Mouse (Mus musculus) MEL (cell line): Measurements from ENCODE around the gene Themis2. TPM values are rescaled to one million over a fixed set of nuclear protein-coding genes. Genes with fewer than 3 reads are reported as not detected.
A peak's percentile ranks its signal among the peaks of the same experiment; 100 is the strongest.

Source experiments
- DNase-seq: peaks from one replicate; pipeline ENCODE4 v3.0.0; 2011; ENCODE audit warnings: low read depth, low spot score
- H3K27ac ChIP-seq: 2 replicates; pipeline ENCODE4 v1.5.1; 2012; ENCODE audit warnings: low read depth, mild to moderate bottlenecking, control low read depth, low read length, moderate library complexity; ENCODE audit not compliant: control insufficient read depth
- H3K27me3 ChIP-seq, 2 experiments: fragments of 150-350 bp in 1 of 2; sonication (generic) in 1 of 2; 2 replicates each; pipeline ENCODE4 v1.6.1; 2012; ENCODE audit warnings: low read length in 2 of 2, mild to moderate bottlenecking in 2 of 2, improper control_type of control experiment in 1 of 2, moderate library complexity in 1 of 2; ENCODE audit not compliant: insufficient read depth in 2 of 2, control insufficient read depth in 1 of 2
- H3K36me3 ChIP-seq, 2 experiments: 2 replicates each; pipeline ENCODE4 v1.6.1; 2012 to 2014; ENCODE audit warnings: low read length in 2 of 2, improper control_type of control experiment in 1 of 2, inconsistent platforms in 1 of 2, mild to moderate bottlenecking in 1 of 2; ENCODE audit not compliant: insufficient read depth in 2 of 2, control insufficient read depth in 1 of 2
- H3K4me1 ChIP-seq, 2 experiments: fragments of 150-350 bp in 1 of 2; sonication (generic) in 1 of 2; 2 replicates each; pipeline ENCODE4 v1.6.1; 2012; ENCODE audit warnings: low read length in 2 of 2, improper control_type of control experiment in 1 of 2, mild to moderate bottlenecking in 1 of 2; ENCODE audit not compliant: insufficient read depth in 2 of 2, control insufficient read depth in 1 of 2
- H3K4me3 ChIP-seq, 2 experiments: fragments of 150-350 bp in 1 of 2; sonication (generic) in 1 of 2; 2 replicates each; pipeline ENCODE4 v1.5.1; 2012; ENCODE audit warnings: low read depth in 2 of 2, low read length in 2 of 2, mild to moderate bottlenecking in 2 of 2, moderate library complexity in 2 of 2, control low read depth in 1 of 2, improper control_type of control experiment in 1 of 2; ENCODE audit not compliant: control insufficient read depth in 1 of 2, insufficient read depth in 1 of 2
- H3K79me2 ChIP-seq: 2 replicates; pipeline ENCODE4 v1.6.1; 2012; ENCODE audit warnings: mild to moderate bottlenecking, low read length, moderate library complexity; ENCODE audit not compliant: control insufficient read depth, poor library complexity, insufficient read depth
- H3K9ac ChIP-seq: 2 replicates; pipeline ENCODE4 v1.6.1; 2012; ENCODE audit warnings: low read depth, mild to moderate bottlenecking, control low read depth, low read length, moderate library complexity; ENCODE audit not compliant: control insufficient read depth, poor library complexity, severe bottlenecking
- H3K9me3 ChIP-seq: fragments of 150-350 bp; sonication (generic); replicated peaks from 2 replicates; pipeline ENCODE4 v1.6.1; 2012; ENCODE audit warnings: mild to moderate bottlenecking, low read length, improper control_type of control experiment, moderate library complexity; ENCODE audit not compliant: insufficient read depth
- BHLHE40 ChIP-seq: IDR thresholded peaks from 2 replicates; pipeline ENCODE4 v1.6.1; 2012; ENCODE audit warnings: low read depth, mild to moderate bottlenecking, inconsistent platforms, low read length, improper control_type of control experiment, borderline replicate concordance
- CHD1 ChIP-seq: IDR thresholded peaks from 2 replicates; pipeline ENCODE4 v1.6.1; 2012; ENCODE audit warnings: low read depth, mild to moderate bottlenecking, inconsistent platforms, low read length, improper control_type of control experiment
- CHD2 ChIP-seq: IDR thresholded peaks from 2 replicates; pipeline ENCODE4 v1.6.1; 2011; ENCODE audit warnings: low read length, improper control_type of control experiment
- CTCF ChIP-seq, 3 experiments: IDR thresholded peaks in 2 of 3; conservative IDR thresholded peaks in 1 of 3; 2 replicates each; pipeline ENCODE4 v1.5.1; 2011 to 2012; ENCODE audit warnings: low read length in 3 of 3, low read depth in 2 of 3, mild to moderate bottlenecking in 2 of 3, improper control_type of control experiment in 1 of 3, inconsistent platforms in 1 of 3, mixed read lengths in 1 of 3, moderate library complexity in 1 of 3; ENCODE audit not compliant: control insufficient read depth in 1 of 3, insufficient read depth in 1 of 3, poor library complexity in 1 of 3, severe bottlenecking in 1 of 3
- E2F4 ChIP-seq: IDR thresholded peaks from 2 replicates; pipeline ENCODE4 v1.6.1; 2011; ENCODE audit warnings: low read depth, low read length, improper control_type of control experiment, borderline replicate concordance
- ELF1 ChIP-seq: IDR thresholded peaks from 2 replicates; pipeline ENCODE4 v1.6.1; 2014; ENCODE audit warnings: low read depth, mild to moderate bottlenecking, inconsistent platforms, low read length, improper control_type of control experiment, moderate library complexity
- EP300 ChIP-seq, 2 experiments: IDR thresholded peaks; 2 replicates each; pipeline ENCODE4 v1.6.1; 2011; ENCODE audit warnings: improper control_type of control experiment in 2 of 2, low read length in 2 of 2, low read depth in 1 of 2, mild to moderate bottlenecking in 1 of 2
- ETS1 ChIP-seq: IDR thresholded peaks from 2 replicates; pipeline ENCODE4 v1.6.1; 2012; ENCODE audit warnings: low read depth, mild to moderate bottlenecking, inconsistent platforms, low read length, improper control_type of control experiment, moderate library complexity
- GABPA ChIP-seq: IDR thresholded peaks from 2 replicates; pipeline ENCODE4 v1.6.1; 2012; ENCODE audit warnings: low read depth, mild to moderate bottlenecking, inconsistent platforms, low read length, improper control_type of control experiment, moderate library complexity
- GATA1 ChIP-seq: IDR thresholded peaks from 2 replicates; pipeline ENCODE4 v1.6.1; 2011; ENCODE audit warnings: low read depth, low read length, improper control_type of control experiment
- HCFC1 ChIP-seq: IDR thresholded peaks from 2 replicates; pipeline ENCODE4 v1.6.1; 2012; ENCODE audit warnings: low read depth, mild to moderate bottlenecking, inconsistent platforms, low read length, improper control_type of control experiment, moderate library complexity
- JUND ChIP-seq: IDR thresholded peaks from 2 replicates; pipeline ENCODE4 v1.6.1; 2011; ENCODE audit warnings: low read depth, mild to moderate bottlenecking, improper control_type of control experiment, low read length
- KAT2A ChIP-seq: conservative IDR thresholded peaks from 2 replicates; pipeline ENCODE4 v1.6.1; 2012; ENCODE audit warnings: low read depth, low read length, improper control_type of control experiment, inconsistent platforms
- MAFK ChIP-seq: IDR thresholded peaks from 2 replicates; pipeline ENCODE4 v1.6.1; 2011; ENCODE audit warnings: low read depth, mild to moderate bottlenecking, low read length, improper control_type of control experiment, borderline replicate concordance
- MAX ChIP-seq: IDR thresholded peaks from 2 replicates; pipeline ENCODE4 v1.6.1; 2011; ENCODE audit warnings: low read length, improper control_type of control experiment
- MAZ ChIP-seq: IDR thresholded peaks from 2 replicates; pipeline ENCODE4 v1.6.1; 2012; ENCODE audit warnings: low read depth, mild to moderate bottlenecking, inconsistent platforms, low read length, improper control_type of control experiment
- MEF2A ChIP-seq: IDR thresholded peaks from 2 replicates; pipeline ENCODE4 v1.6.1; 2014; ENCODE audit warnings: low read depth, mild to moderate bottlenecking, inconsistent platforms, low read length, improper control_type of control experiment; ENCODE audit not compliant: poor library complexity, insufficient replicate concordance, severe bottlenecking; ENCODE audit errors: extremely low read depth
- MXI1 ChIP-seq: IDR thresholded peaks from 2 replicates; pipeline ENCODE4 v1.6.1; 2011; ENCODE audit warnings: mild to moderate bottlenecking, low read depth, low read length, improper control_type of control experiment
- MYB ChIP-seq: IDR thresholded peaks from 2 replicates; pipeline ENCODE4 v1.6.1; 2011; ENCODE audit warnings: mild to moderate bottlenecking, low read depth, low read length, improper control_type of control experiment
- MYC ChIP-seq: IDR thresholded peaks from 2 replicates; pipeline ENCODE4 v1.6.1; 2011; ENCODE audit warnings: low read depth, mild to moderate bottlenecking, low read length, improper control_type of control experiment, moderate library complexity
- NELFE ChIP-seq: IDR thresholded peaks from 2 replicates; pipeline ENCODE4 v1.6.1; 2011; ENCODE audit warnings: low read depth, low read length, improper control_type of control experiment
- NRF1 ChIP-seq: IDR thresholded peaks from 2 replicates; pipeline ENCODE4 v1.6.1; 2014; ENCODE audit warnings: low read depth, mild to moderate bottlenecking, inconsistent platforms, low read length, improper control_type of control experiment, moderate library complexity; ENCODE audit not compliant: poor library complexity, insufficient read depth, severe bottlenecking
- POLR2A ChIP-seq, 2 experiments: IDR thresholded peaks; 2 replicates each; pipeline ENCODE4 v1.6.1; 2011 to 2012; ENCODE audit warnings: low read length in 2 of 2, mild to moderate bottlenecking in 2 of 2, control low read depth in 1 of 2, improper control_type of control experiment in 1 of 2, low read depth in 1 of 2, moderate library complexity in 1 of 2; ENCODE audit not compliant: control insufficient read depth in 1 of 2, insufficient read depth in 1 of 2, poor library complexity in 1 of 2
- POLR2AphosphoS5 ChIP-seq: IDR thresholded peaks from 2 replicates; pipeline ENCODE4 v1.6.1; 2012; ENCODE audit warnings: low read depth, borderline replicate concordance, mild to moderate bottlenecking, inconsistent platforms, low read length, moderate library complexity, mixed read lengths
- RAD21 ChIP-seq: IDR thresholded peaks from 2 replicates; pipeline ENCODE4 v1.6.1; 2011; ENCODE audit warnings: mild to moderate bottlenecking, low read depth, low read length, improper control_type of control experiment
- RCOR1 ChIP-seq: IDR thresholded peaks from 2 replicates; pipeline ENCODE4 v1.6.1; 2012; ENCODE audit warnings: low read depth, mild to moderate bottlenecking, inconsistent platforms, low read length, improper control_type of control experiment
- SMC3 ChIP-seq: IDR thresholded peaks from 2 replicates; pipeline ENCODE4 v1.6.1; 2011; ENCODE audit warnings: low read depth, low read length, improper control_type of control experiment
- TAL1 ChIP-seq: IDR thresholded peaks from 2 replicates; pipeline ENCODE4 v1.6.1; 2012; ENCODE audit warnings: mild to moderate bottlenecking, inconsistent platforms, low read length, moderate library complexity, mixed read lengths
- TBP ChIP-seq: IDR thresholded peaks from 2 replicates; pipeline ENCODE4 v1.8.0; 2011; ENCODE audit warnings: low read depth, low read length, improper control_type of control experiment
- UBTF ChIP-seq: IDR thresholded peaks from 2 replicates; pipeline ENCODE4 v1.6.1; 2012; ENCODE audit warnings: low read depth, mild to moderate bottlenecking, inconsistent platforms, low read length, improper control_type of control experiment, moderate library complexity, borderline replicate concordance; ENCODE audit not compliant: insufficient read depth
- USF1 ChIP-seq: IDR thresholded peaks from 2 replicates; pipeline ENCODE4 v1.6.1; 2014; ENCODE audit warnings: low read depth, mild to moderate bottlenecking, inconsistent platforms, low read length, improper control_type of control experiment, moderate library complexity
- USF2 ChIP-seq, 2 experiments: IDR thresholded peaks; 2 replicates each; pipeline ENCODE4 v1.6.1; 2011 to 2012; ENCODE audit warnings: improper control_type of control experiment in 2 of 2, low read length in 2 of 2, borderline replicate concordance in 1 of 2, inconsistent platforms in 1 of 2, low read depth in 1 of 2, mild to moderate bottlenecking in 1 of 2; ENCODE audit not compliant: insufficient read depth in 1 of 2
- ZC3H11A ChIP-seq: IDR thresholded peaks from 2 replicates; pipeline ENCODE4 v1.6.1; 2012; ENCODE audit warnings: low read depth, mild to moderate bottlenecking, inconsistent platforms, low read length, improper control_type of control experiment
- ZKSCAN1 ChIP-seq: IDR thresholded peaks from 2 replicates; pipeline ENCODE4 v1.6.1; 2012; ENCODE audit warnings: low read depth, mild to moderate bottlenecking, inconsistent platforms, low read length, improper control_type of control experiment, moderate library complexity
- ZMIZ1 ChIP-seq: IDR thresholded peaks from 2 replicates; pipeline ENCODE4 v1.6.1; 2012; ENCODE audit warnings: low read depth, mild to moderate bottlenecking, inconsistent platforms, low read length, improper control_type of control experiment, moderate library complexity
- polyA plus RNA-seq, 2 experiments: library from polyadenylated mRNA; stranded (reverse) in 1 of 2; unstranded in 1 of 2; fragments of >175 nt in 1 of 2; fragments of >200 nt in 1 of 2; gene quantifications; 2 replicates each; pipeline versions ENCODE4 v1.2.1 to v1.2.4; 2012; ENCODE audit warnings: low replicate concordance in 2 of 2, low read depth in 1 of 2; ENCODE audit not compliant: insufficient read length in 2 of 2, insufficient read depth in 1 of 2, missing spikeins in 1 of 2
- total RNA-seq: library from RNA; depleted of rRNA; stranded (reverse); fragments of 300-350 nt; gene quantifications from 2 replicates; pipeline ENCODE4 v1.2.3, GENCODE M21; 2012

The Themis2 gene
- total and polyA plus RNA-seq, 3 experiments: 1.0 to 2.6 TPM; not detected in 1

GRCm38 (mm10) chr4:132842970-132843704, 47.0 kb upstream of the Themis2 start, which contains the start of gene Ppp1r8:
Gene Ppp1r8 (minus strand): TSS chr4:132843169.
- Histone ChIP-seq H3K79me2 (peaks cover 31% of the 10 kb centered on the region), H3K36me3 (peaks cover 12 to 22% of the 10 kb centered on the region in 2 experiments), H3K27ac (peak within 1 kb of the TSS; percentile 84), H3K9ac (peak within 1 kb of the TSS; percentile 96), H3K27me3 (no peaks in the 10 kb centered on the region), H3K4me3 (peak within 1 kb of the TSS; percentile 81 to 96), H3K4me1 (peaks cover 13 to 15% of the 10 kb centered on the region in 2 experiments), H3K9me3 (no peaks in the 10 kb centered on the region)
- DNase-seq: peak; percentile 97
- TF ChIP-seq ELF1: peak; percentile 53
- TF ChIP-seq TAL1: no peak
- TF ChIP-seq MYC: peak; percentile 53; the same call in 1 of the 2 replicates
- TF ChIP-seq RCOR1: no peak
- no peak for TF ChIP-seq MAFK
- TF ChIP-seq KAT2A: peak; percentile 58; the same call in 1 of the 2 replicates
- no peak for TF ChIP-seq MYB
- 0 out of 2 replicates have a peak, but pooled peaks have one; percentile 89 for TF ChIP-seq CHD1
- TF ChIP-seq MAZ: peak; percentile 98
- TF ChIP-seq NELFE: peak; percentile 97
- TF ChIP-seq BHLHE40: no peak
- peak; percentile 77 for TF ChIP-seq MAX
- no peak for TF ChIP-seq UBTF
- TF ChIP-seq HCFC1: peak; percentile 89
- peak in 1 of 3 experiments; percentile 23; a peak in 3 of 6 replicates for TF ChIP-seq CTCF (IDR thresholded peaks at IDR 0.05 in 2 of 3, conservative IDR thresholded peaks at IDR 0.05 in 1 of 3; ENCODE audit: control insufficient read depth in 1 of 3, insufficient read depth in 1 of 3, low read depth in 2 of 3, low read length in 3 of 3, poor library complexity in 1 of 3, severe bottlenecking in 1 of 3)
- TF ChIP-seq MXI1: peak; percentile 64
- TF ChIP-seq USF1: peak; percentile 90
- TF ChIP-seq GATA1: peak; percentile 88
- peak; percentile 97 to 99 for TF ChIP-seq POLR2A (IDR thresholded peaks at IDR 0.05; ENCODE audit: control insufficient read depth in 1 of 2, insufficient read depth in 1 of 2, low read depth in 1 of 2, low read length in 2 of 2, poor library complexity in 1 of 2)
- no peak for TF ChIP-seq POLR2AphosphoS5
- no peak for TF ChIP-seq ZC3H11A
- no peak for TF ChIP-seq CHD2
- peak; percentile 13 to 34; a peak in 3 of 4 replicates for TF ChIP-seq EP300 (IDR thresholded peaks at IDR 0.05; ENCODE audit: low read depth in 1 of 2, low read length in 2 of 2)
- no peak for TF ChIP-seq RAD21
- TF ChIP-seq ETS1: peak; percentile 38; the same call in 1 of the 2 replicates
- TF ChIP-seq ZMIZ1: peak; percentile 95
- TF ChIP-seq SMC3: no peak
- TF ChIP-seq TBP: peak; percentile 92
- TF ChIP-seq USF2 (IDR thresholded peaks at IDR 0.05; ENCODE audit: borderline replicate concordance in 1 of 2, insufficient read depth in 1 of 2, low read depth in 1 of 2, low read length in 2 of 2): peak in 1 of 2 experiments; percentile 20; a peak in 1 of 4 replicates
- no peak for TF ChIP-seq ZKSCAN1
- TF ChIP-seq NRF1: peak; percentile 99; the same call in 1 of the 2 replicates
- no peak for TF ChIP-seq JUND
- peak; percentile 3; the same call in 1 of the 2 replicates for TF ChIP-seq E2F4
- no peak for TF ChIP-seq GABPA
- no peak for TF ChIP-seq MEF2A
